Mouse (Mus musculus): ENCODE results near the gene Ampd2.

The Ampd2 gene

DNA sequence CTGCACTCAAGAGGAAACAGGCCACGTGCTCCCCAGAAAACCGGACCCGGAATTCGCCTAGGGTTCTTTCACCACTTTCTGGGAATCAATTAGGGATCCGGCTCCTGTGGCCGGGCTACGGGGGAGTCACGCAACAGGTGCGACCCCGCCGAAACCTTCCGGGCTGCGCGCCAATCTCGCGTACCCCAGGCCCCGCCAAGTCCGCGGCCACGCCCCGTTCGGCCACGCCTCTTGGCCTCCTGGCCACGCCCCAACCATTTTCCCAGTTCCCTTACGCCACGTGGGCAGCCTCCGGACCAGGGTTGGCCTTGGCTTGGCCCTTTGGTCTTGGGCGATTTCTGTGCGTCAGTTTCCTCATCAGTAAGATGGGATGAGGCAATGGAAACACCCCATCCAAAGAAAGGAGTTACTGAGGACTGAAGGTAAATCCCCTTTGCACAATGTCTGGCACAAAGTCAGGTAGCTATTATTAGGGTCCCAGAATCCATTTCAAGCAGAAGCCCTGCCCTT, at the start of gene Ampd2:
Gene Ampd2, minus strand, starts transcription at position 182 of the 510 bp plus-strand sequence.
- in situ Hi-C loops (cut with MboI; ENCODE audit: unreplicated experiment in 2 of 2): no loop called here

DNA sequence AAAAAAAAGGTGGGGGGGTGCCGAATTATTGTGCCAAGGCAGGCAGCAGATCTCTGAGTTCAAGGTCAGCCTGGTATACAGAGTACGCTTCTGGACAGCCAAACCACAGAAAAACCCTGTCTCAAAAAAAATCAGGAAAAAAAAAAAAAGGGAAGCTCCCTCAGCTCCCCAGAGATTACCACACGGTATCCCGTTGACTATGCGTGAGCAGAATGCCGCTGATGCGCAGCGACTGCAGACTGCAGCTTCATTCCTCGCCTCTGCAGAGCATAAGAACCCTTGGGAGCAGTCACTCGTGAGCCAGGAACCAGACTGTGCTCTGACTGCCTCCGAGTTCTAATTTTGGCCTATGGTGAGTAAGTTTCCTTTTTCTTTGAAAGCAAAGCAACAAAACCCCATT, 48.2 kb upstream of the Ampd2 start:
- in situ Hi-C loops (cut with MboI; ENCODE audit: unreplicated experiment in 2 of 2): loop anchor here in 1 of 2 experiments (25.0 kb wide), 1 partner anchor 447 kb away; the partner anchor contains the start of gene Ahcyl1

DNA sequence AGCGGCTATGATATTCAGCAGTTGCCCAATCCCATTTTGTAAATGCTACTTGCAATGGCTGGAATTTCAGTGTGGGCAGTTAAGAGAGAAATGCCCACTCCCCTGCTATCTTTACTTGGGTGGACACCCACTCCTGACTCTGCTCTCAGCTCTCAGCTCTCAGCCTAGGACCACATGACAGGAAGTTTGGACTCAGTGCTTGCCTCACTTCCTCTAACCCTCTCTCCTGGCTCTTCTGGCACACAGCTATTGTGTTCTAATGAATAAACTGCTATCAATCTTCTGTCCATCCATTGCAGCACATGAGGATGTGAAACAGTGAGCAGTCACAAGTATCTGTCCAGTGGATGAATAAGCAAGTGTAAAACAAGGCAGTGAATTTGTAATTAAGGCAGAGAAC, 46.0 kb upstream of the Ampd2 start:
- in situ Hi-C loops (cut with MboI; ENCODE audit: unreplicated experiment in 2 of 2): loop anchor here in 1 of 2 experiments (25.0 kb wide), 1 partner anchor 445 kb away; the partner anchor contains the start of gene Ahcyl1

DNA sequence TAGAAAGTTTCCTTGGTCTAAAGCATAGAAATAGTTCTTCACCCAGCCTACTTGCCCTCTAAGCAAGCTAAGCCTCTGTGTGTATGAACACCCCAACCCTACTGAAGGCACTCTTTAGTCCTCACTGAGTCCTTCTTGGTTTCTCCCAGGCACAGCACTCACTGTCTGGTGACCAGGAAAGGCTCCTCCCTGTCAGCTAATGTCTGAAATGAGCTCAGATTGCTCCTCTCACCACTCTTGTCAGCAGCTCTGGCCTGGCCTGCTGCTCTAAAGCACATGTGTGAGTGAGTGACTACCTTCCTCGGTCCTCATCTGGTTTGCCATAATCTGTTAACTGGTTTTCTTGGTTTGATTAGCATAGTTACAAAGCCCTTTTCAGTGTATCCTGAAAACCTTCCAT, 45.4 kb upstream of the Ampd2 start:
- in situ Hi-C loops (cut with MboI; ENCODE audit: unreplicated experiment in 2 of 2): loop anchor here in 1 of 2 experiments (25.0 kb wide), 1 partner anchor 445 kb away; the partner anchor contains the start of gene Ahcyl1

DNA sequence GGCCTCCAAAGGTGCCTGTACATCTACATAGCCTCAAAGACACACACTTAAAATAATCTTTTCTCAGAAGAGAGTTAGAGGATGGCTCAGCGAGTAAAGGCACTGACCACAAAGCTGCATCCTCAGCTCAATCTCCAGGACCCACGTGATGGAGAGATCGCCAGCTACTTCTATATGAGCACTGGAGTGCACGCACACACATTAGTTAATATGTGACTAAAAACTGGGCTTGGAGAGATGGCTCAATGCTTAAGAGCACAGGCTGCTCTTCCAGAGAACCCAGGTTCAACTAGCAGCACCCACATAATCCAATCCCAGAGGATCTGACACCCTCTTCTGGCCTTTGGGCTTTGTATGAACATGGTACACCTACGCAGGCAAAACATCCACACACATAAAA, 44.8 kb upstream of the Ampd2 start:
- in situ Hi-C loops (cut with MboI; ENCODE audit: unreplicated experiment in 2 of 2): loop anchor here in 1 of 2 experiments (25.0 kb wide), 1 partner anchor 444 kb away; the partner anchor contains the start of gene Ahcyl1

DNA sequence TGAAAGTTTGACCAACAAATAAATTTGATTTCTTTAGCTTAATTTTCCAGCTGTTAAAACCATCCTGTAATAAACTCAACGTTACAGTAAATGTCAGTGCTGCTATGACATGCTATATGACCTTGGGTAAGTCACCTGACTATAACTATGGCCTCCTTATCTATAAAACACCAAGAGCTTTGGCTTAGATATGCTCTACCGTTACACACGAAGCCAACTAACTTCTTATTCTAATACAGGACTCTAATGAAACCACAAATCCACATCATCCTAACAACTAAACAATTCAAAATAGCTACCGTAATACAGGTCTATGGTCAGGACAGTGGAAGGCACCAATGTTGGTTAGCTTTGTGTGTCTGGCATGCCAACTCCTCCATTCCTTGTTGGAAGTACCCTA, 43.4 kb upstream of the Ampd2 start:
- in situ Hi-C loops (cut with MboI; ENCODE audit: unreplicated experiment in 2 of 2): loop anchor here in 1 of 2 experiments (25.0 kb wide), 1 partner anchor 443 kb away; the partner anchor contains the start of gene Ahcyl1

DNA sequence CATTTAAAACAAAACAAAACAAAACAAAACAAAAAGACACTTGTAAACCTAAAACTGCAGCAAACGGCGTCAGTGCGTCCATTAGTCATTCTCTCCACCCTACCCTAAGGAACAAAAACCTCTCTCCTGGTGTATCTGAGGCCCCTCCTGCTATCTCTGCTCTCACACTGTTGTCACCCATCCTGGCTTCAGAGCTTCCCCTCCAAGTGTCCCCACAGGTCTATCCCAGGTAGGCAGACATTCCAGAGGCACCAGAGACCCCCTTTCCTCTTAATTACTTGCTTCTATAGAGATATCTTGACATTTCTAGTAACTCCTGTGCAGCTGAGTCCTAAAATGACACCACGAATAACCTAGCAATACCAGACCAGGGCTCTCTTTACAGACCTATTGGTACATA, 42.9 kb upstream of the Ampd2 start:
- in situ Hi-C loops (cut with MboI; ENCODE audit: unreplicated experiment in 2 of 2): loop anchor here in 1 of 2 experiments (25.0 kb wide), 1 partner anchor 442 kb away; the partner anchor contains the start of gene Ahcyl1

DNA sequence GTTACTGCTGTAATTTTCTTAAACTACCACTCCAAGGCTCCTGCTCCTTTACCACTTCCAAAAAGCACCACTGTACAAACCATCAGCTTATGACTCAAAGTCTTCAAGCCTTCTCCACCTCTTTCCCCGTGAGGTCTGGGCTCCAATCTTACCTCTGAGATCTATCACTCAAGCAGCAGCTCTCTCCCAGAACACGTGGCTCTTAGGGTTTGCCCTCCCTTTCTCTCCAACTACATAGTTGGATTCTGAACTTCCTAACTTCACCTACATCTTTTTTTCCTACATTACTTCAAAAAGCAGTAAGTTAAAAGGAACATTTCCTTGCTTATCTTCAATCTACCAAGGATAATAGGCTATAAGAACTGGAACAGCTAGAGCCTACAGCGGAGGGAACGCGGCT, 42.1 kb upstream of the Ampd2 start:
- in situ Hi-C loops (cut with MboI; ENCODE audit: unreplicated experiment in 2 of 2): loop anchor here in 1 of 2 experiments (25.0 kb wide), 1 partner anchor 441 kb away; the partner anchor contains the start of gene Ahcyl1

DNA sequence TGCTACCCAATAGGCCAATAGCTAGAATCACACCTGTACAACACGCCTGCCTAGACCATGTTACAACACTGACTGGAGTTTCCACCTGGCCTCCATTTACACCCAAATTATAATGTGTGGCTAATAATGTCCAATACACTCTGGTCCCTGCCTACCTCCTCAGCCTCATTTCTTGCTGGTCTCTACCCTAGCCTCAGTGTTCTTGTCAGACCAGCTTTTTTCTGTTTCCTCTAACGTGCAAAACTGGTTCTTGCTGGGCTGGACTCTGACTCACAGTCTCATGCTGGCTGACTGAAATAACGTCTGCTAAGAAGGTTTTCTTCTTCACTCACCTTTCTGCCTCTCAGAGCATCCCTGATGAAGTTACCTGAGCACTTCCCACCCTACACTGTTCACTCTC, 39.9 kb upstream of the Ampd2 start:
- in situ Hi-C loops (cut with MboI; ENCODE audit: unreplicated experiment in 2 of 2): loop anchor here in 1 of 2 experiments (25.0 kb wide), 1 partner anchor 439 kb away; the partner anchor contains the start of gene Ahcyl1

DNA sequence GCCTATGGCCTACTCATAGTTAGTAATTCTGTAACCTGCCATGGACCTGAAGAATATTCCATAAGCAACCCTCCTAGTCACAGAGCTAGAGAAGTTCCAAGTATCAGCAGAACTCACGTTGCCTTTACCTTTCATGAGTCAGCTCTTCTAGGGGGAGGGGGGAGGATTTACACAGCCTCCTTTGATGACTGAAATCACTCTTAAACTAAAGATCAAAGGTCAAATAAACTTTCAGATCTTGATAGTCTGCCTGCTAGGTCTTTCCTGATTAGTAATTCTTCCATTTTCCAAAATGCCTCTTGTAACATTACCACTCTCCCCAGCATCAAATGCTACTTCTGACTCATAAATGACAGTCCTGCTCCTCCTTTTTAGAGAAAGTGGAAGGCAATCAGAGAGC, 37.7 kb upstream of the Ampd2 start:
- in situ Hi-C loops (cut with MboI; ENCODE audit: unreplicated experiment in 2 of 2): no loop called here

DNA sequence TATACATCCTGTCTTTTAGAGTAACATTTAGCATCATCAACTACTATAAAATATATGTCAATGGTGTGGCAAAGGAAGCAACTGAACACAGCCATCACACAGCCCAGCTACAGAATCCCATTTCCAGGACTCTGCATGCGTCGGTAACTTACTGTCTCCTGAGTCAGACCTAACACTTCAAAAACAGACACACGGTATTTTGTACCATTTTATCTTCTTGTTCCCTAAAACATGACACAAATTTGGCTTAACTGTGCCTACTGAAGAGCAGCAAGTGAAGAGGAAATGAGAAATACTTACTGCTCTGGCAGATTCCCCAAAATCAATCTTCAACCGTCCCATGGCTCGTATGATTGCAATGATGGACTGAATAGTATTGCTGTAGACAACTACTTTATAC, 36.8 kb upstream of the Ampd2 start:
- in situ Hi-C loops (cut with MboI; ENCODE audit: unreplicated experiment in 2 of 2): no loop called here

DNA sequence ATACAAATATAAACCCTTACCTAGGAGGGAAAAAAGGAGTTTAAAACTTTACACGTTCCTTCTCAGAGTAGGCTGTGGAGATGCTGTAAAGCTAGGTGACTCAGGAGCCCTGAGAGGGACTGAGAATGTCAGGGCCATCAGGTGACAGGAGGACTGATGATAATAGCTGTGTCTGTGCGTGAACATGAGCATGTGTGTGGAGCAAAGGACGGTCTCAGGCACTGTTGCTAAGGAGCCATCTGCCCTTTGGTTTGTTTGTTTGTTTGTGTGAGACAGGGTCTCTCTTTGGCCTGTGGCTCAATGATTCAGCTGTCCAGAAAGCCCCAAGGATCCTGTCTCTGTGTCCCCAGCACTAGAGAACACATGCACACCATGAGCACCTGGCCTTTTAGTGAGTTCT, 34.6 kb upstream of the Ampd2 start:
- in situ Hi-C loops (cut with MboI; ENCODE audit: unreplicated experiment in 2 of 2): no loop called here

DNA sequence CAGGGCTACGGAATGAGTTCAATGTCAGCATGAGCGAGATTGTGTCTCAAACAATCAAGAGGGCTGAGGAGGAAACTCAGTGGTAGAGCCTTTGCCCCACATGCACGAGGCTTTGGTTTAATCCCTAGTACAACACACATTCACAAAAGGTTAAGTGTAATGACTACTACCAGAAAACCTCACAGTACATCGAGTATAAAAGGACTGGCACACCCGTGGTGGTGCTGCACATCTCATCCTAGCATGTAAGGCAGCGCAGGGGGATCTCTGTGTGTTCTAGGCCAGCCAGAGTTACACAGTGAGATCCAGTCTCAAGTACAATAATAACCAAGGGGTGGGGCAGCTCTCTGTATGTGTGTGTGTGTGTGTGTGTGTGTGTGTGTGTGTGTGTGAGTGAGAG, 31.0 kb upstream of the Ampd2 start:
- in situ Hi-C loops (cut with MboI; ENCODE audit: unreplicated experiment in 2 of 2): no loop called here

DNA sequence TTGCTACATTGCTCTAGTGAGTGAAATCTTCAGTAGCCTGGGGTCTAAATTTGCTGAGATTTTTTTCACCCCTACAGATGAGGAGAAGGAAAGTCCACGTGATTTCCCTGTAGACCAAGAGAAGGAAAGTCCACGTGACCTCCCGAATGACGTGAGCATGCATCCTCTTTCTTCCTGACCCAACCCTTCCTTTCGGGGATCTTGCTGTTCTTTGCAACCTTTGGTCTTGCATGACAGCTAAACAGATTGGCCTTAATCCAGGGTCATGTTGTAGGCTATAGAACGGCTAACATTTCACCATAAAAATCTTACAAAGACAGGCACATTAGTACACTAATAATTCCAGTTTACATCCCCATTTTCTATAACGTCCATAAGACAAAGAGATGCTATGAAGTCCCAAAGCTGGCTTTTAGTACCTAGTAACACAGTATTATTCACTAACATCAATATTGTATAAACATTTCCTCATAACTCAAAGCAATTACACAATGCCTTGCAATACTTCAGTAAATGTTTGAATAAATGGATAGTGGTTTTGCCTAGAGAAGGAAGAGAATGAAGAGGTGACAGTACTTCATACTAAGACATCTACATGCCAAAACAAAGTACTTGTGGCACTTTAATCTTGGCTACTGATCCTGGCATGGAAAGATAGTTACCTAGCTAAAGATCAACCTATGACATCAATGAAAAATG, 27.3 kb upstream of the Ampd2 start:
- in situ Hi-C loops (cut with MboI; ENCODE audit: unreplicated experiment in 2 of 2): no loop called here

DNA sequence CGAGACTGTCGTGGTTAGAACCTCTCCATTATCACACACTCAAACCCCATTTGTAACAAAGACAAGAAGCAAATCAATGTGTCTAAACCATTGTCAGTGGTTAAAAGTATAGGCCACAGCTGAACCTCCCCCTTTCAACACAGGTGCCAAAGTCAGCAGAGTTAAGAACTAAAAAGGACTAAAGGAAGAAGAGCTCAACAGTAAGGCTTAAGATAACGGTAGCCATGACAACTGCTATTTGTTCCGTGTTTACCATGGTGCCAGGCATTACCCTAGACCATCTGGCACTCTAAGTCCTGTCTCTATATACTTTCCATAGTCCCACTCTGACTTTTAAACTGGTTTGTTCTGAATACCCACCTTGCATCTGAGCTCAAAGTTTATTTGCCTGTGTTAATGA, 26.2 kb upstream of the Ampd2 start:
- in situ Hi-C loops (cut with MboI; ENCODE audit: unreplicated experiment in 2 of 2): no loop called here

DNA sequence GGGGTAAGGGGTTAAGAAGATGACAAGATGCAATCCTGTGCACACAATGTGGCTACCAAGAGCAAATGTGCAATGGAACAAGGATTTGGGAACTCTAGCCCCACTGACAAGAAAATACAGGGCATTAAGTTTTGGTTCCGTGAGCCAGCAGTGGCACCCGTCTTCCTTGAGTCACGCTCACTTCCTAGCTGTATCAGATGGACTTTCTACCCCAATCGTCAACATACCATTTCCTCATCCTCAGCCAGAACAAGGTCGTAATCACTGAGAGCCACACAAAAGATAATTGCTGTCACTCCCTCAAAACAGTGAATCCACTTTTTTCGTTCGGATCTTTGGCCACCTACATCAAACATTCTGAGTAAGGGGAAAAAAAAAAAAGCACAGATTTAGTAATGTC, 25.8 kb upstream of the Ampd2 start:
- in situ Hi-C loops (cut with MboI; ENCODE audit: unreplicated experiment in 2 of 2): no loop called here

DNA sequence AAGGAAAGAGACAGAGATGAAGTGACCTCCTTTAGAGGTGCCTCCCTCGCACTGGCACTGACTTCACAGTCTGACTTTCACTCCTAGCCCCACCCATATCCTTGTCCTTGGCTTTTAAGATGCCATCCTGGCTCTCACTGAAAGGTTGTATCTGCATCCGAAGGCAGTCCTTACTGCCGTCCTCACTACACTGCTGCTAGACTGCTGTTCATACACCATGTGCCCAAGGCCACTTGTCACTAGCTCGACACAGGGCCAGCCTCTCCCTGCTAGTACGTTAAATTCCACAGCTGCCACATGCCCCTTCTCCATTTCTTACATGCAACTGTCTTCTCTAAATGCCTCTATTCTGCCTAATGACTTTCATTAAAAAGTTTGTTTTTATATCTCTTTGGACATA, 24.9 kb upstream of the Ampd2 start:
- in situ Hi-C loops (cut with MboI; ENCODE audit: unreplicated experiment in 2 of 2): no loop called here

DNA sequence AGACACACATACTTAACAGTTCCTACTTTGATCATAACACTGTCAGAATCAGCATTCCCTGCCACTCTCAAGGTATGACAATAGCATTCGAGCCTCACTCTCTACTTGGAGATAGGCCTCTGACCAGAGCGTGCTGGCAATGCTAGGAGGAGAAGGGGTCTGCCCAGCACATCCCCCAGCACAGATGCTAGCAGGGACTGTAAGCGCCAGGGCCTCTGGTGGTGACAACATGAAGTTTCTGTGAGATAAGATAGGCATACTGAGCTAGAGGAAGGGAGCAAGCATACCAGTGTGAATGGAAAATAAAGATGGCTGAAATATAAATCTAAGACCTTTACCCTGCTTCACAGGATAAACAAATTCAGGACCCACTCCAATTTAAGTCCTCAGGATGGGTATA, 18.8 kb upstream of the Ampd2 start:
- in situ Hi-C loops (cut with MboI; ENCODE audit: unreplicated experiment in 2 of 2): no loop called here

DNA sequence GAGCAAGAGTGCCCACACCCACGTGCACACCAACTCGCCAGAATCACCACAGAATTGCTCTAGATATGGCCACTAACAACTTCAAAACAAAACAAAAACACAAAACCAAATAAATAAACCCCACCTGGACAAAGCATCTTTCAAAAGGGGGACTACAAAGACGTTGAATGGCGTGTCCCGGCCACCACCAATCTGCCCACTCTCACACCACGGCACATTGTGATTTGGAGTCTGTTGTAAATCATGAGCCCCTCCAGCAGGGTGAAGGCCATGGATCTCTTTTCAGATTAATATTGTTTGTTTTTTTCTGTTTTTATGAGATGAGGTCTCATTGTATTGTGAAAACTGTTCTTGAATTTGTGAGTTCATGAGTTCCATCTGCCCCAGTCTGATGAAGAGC, 15.6 kb upstream of the Ampd2 start:
- in situ Hi-C loops (cut with MboI; ENCODE audit: unreplicated experiment in 2 of 2): no loop called here

DNA sequence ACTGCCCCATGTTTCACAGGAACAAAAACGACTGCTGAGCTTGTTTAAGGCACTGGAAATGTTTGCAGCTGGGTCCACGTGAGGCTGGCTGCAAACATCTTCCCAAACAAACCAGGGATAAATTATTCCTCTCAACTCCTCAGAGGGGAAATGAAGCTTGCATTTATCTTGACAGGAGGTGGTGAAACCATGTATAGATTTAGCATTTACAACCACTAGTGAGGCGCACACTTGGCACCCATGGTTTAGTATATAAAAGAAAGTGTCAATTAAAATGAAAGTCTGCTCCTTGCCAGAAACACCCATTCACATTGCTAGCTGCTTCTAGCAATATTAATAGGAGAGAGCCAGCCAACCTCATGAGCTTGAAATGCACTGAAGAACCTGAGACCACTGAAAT, 15.1 kb upstream of the Ampd2 start:
- in situ Hi-C loops (cut with MboI; ENCODE audit: unreplicated experiment in 2 of 2): no loop called here

DNA sequence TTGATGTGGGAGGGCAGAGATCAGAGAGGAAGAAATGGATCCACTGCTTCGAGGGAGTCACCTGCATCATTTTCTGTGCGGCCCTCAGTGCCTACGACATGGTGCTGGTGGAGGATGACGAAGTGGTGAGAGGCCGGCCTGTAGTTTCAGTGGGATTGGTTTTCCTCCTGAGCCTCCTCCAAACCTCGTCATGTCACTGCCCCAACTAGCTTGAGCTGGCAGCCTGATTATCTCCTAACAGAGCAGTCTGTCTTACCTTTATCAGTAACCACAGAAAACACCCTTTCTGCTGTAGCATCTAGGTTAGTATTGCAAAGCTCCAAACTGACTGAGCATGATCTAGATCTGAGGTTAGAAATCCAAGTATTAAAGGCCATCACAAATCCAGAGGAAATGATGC, 11.9 kb upstream of the Ampd2 start:
- in situ Hi-C loops (cut with MboI; ENCODE audit: unreplicated experiment in 2 of 2): no loop called here

DNA sequence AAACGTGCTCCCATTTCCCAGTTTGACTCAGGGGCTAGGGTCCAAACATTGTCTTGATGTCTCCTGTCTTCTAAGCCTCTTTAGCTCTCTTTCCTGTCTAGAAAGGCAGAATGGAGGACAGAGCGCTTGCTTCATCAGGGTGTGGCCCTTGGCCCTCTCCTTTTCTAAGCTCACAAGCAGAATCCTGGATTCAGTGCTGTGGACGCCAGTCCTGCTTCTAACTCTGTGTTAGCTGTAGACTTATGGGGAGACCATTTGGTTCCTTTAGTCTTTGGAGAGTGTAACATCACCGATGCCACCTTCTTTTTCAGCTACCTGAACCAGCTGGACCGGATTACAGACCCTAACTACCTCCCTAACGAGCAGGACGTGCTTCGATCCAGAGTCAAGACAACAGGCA, 11.2 kb upstream of the Ampd2 start:
- in situ Hi-C loops (cut with MboI; ENCODE audit: unreplicated experiment in 2 of 2): no loop called here

All from v-Abl transformed pro-B cells (cell line).